Mouse (Mus musculus) lung, postnatal 0 days (tissue): ENCODE measurements around the gene Tmem164.

Experiments used
- CTCF ChIP-seq: IDR thresholded peaks from 2 replicates; pipeline ENCODE4 v1.5.1; 2016; ENCODE audit warnings: antibody characterized with exemption, mild to moderate bottlenecking
- EP300 ChIP-seq: IDR thresholded peaks from 2 replicates; pipeline ENCODE4 v1.6.1; 2016; ENCODE audit warnings: antibody characterized with exemption, mild to moderate bottlenecking, control low read depth

DNA sequence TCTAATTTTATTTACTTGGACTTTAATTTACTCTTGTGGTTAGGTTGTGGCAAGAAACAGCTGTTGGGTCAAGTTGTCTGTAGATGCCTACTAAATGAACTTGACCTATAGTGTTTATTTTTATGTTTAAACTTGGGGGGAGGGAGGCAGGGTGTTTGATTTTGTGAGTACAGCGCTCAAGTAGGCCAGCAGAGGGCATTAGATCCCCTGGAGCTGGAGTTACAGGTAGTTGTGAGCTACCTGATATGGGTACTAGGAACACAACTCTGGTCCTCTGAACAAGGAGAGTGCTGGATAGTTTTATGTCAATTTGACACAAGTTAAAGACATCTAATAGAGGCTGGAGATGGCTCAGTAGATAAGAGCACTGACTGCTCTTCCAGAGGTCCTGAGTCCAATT lies 34.0 kb upstream of the Tmem164 start:
- TF ChIP-seq CTCF: no peak
- no peak for TF ChIP-seq EP300
